Mouse (Mus musculus) small intestine, adult 2 months (tissue): ENCODE results near the gene Mypn. TPM values are rescaled to one million over a fixed set of nuclear protein-coding genes. Genes with fewer than 3 reads are reported as not detected.

Source experiments
- H3K27ac ChIP-seq: fragments of 200-500 bp; 2 replicates; pipeline ENCODE4 v1.5.1; 2012; ENCODE audit warnings: low read depth, low read length, control low read depth, inconsistent platforms; ENCODE audit not compliant: insufficient read depth
- H3K27me3 ChIP-seq: fragments of 200-500 bp; 2 replicates; pipeline ENCODE4 v1.6.1; 2012; ENCODE audit warnings: mild to moderate bottlenecking, moderate library complexity, low read length, inconsistent platforms; ENCODE audit not compliant: control insufficient read depth, insufficient read depth
- H3K36me3 ChIP-seq: fragments of 200-500 bp; 2 replicates; pipeline ENCODE4 v1.6.1; 2012; ENCODE audit warnings: mild to moderate bottlenecking, low read length, control low read depth, inconsistent platforms; ENCODE audit not compliant: control insufficient read depth, insufficient read depth
- H3K4me1 ChIP-seq: fragments of 200-500 bp; 2 replicates; pipeline ENCODE4 v1.6.1; 2012; ENCODE audit warnings: low read length, inconsistent platforms, mixed read lengths; ENCODE audit not compliant: control insufficient read depth, insufficient read depth, insufficient read length
- H3K4me3 ChIP-seq: fragments of 200-500 bp; 2 replicates; pipeline ENCODE4 v1.5.1; 2012; ENCODE audit warnings: low read depth, mild to moderate bottlenecking, control low read depth, inconsistent platforms, low read length, moderate library complexity
- CTCF ChIP-seq: fragments of 200-500 bp; IDR thresholded peaks from 2 replicates; pipeline ENCODE4 v1.5.1; 2012; ENCODE audit warnings: low read depth, mild to moderate bottlenecking, control low read depth, inconsistent platforms, low read length, moderate library complexity, mixed read lengths; ENCODE audit not compliant: insufficient replicate concordance, insufficient read length; ENCODE audit errors: extremely low read depth
- POLR2A ChIP-seq: fragments of 200-500 bp; IDR thresholded peaks from 2 replicates; pipeline ENCODE4 v1.6.1; 2012; ENCODE audit warnings: low read depth, mild to moderate bottlenecking, control low read depth, inconsistent platforms, low read length, moderate library complexity
- WGBS: fragments of 180-500 bp; shearing (Covaris S2); methylation state at CpG from one replicate; pipeline ENCODE4 v1.1.7; 2018; 5-methylcytosine and 5-hydroxymethylcytosine counted together
- polyA plus RNA-seq: library from polyadenylated mRNA; depleted of rRNA; stranded (reverse); fragments of >200 nt; gene quantifications from 2 replicates; pipeline ENCODE4 v1.2.3, GENCODE M21; 2012

Gene Mypn
- polyA plus RNA-seq, 1 experiment = 0.05 TPM

DNA sequence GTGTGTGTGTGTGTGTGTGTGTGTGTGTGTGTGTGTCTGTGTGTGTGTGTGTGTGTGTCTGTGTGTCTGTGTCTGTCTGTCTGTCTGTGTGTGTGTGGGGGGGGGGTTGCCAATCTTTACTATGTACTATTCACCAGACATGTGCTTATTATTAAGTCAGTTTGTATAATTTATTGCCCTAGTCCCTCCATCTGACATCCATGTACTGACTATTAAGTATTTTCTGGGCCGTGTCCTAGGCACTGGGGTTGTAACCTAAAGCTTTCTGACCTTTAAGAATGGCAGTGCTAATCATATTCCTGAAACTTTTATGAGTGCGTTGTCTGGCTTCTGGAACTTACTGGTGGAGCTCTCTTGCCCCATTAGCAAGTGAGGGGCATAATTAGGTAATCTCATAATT is 107.0 kb downstream of the Mypn start:
- peaks cover 21% of the 10 kb centered on the region for H3K27me3 ChIP-seq
- peaks cover 3% of the 10 kb centered on the region for H3K4me1 ChIP-seq
- 58% methylated on average over 2 of the region's 2 CpGs for WGBS
- no peak overlapping the region for H3K4me3 ChIP-seq
- TF ChIP-seq CTCF = no peak
- no peak for TF ChIP-seq POLR2A
- no peaks in the 10 kb centered on the region for H3K36me3 ChIP-seq
- H3K27ac ChIP-seq = no peak overlapping the region

DNA sequence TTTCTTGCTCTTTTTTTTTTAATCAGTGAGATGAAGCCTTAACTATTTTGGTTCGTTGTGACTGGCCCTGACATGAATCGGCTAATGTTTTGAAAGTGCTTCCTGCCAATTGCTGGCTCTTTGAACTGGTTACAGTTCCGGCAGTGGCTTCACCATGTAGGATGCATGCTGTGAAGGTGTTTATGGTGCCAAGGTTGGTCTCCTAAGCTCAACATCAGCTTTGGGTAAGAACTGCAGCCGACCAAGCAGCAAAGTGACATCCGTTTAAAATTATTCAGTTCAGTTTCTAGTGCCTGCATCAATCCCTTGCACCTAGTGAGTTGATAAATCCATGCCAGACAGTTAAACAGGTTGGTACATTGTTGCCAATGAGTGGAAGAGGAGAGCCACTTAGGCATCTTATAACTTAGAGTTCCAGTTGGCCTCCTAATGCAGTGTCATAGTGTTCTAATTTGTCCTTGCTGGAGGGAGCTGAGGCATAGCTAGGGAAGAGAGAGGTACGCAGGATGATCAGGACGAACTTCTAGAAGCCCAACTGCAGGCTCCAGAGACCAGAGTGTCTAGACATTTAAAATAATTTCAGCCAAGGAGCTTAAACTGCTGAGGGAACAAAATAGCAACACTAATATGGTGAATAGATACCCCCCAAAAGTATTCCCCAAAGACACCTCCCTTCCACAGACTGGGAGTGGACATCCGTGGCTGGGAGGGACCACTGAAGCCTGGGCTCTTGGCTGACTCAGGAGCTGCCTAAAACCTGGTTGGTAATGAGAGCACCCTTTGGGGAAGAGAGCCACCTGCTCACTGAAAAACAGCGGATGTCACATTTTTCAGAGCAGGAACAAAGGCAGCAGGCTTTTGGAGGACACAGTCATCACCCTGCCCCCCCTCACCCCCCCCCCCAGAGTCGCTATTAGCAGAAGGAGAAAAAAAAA is 110.9 kb downstream of the Mypn start:
- WGBS = 76% methylated on average over 10 of the region's 10 CpGs
- Histone ChIP-seq H3K36me3 (no peaks in the 10 kb centered on the region), H3K27me3 (peaks cover 2% of the 10 kb centered on the region; the same call in 1 of the 2 replicates), H3K4me1 (no peaks in the 10 kb centered on the region), H3K4me3 (no peak overlapping the region), H3K27ac (no peak overlapping the region)
- TF ChIP-seq CTCF (no peak), POLR2A (no peak)

DNA sequence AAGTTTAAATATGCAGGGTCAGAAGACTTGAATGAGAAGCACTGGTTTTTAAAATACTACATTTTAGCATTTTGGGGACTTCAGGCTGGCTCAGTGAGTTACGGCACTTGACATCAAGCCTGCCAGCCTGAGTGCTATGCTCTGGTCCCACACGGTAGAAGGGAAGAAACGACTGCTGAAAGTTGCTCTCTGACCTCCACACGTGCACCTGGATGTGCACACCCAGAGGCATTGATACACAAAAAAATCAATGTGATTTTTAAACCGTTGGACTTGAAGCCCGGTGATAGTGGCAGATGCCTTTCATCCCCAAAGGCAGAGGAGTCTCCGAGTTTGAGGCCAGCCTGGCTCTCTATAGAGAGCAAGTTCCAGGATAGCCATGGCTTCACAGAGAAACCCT is 111.8 kb downstream of the Mypn start:
- TF ChIP-seq POLR2A (no peak), CTCF (no peak)
- no peaks in the 10 kb centered on the region for H3K4me1 ChIP-seq
- H3K27me3 ChIP-seq = no peaks in the 10 kb centered on the region; the same call in 1 of the 2 replicates
- H3K27ac ChIP-seq = no peak overlapping the region
- no peak overlapping the region for H3K4me3 ChIP-seq
- H3K36me3 ChIP-seq = no peaks in the 10 kb centered on the region
- WGBS = 47% methylated on average over 7 of the region's 7 CpGs

DNA sequence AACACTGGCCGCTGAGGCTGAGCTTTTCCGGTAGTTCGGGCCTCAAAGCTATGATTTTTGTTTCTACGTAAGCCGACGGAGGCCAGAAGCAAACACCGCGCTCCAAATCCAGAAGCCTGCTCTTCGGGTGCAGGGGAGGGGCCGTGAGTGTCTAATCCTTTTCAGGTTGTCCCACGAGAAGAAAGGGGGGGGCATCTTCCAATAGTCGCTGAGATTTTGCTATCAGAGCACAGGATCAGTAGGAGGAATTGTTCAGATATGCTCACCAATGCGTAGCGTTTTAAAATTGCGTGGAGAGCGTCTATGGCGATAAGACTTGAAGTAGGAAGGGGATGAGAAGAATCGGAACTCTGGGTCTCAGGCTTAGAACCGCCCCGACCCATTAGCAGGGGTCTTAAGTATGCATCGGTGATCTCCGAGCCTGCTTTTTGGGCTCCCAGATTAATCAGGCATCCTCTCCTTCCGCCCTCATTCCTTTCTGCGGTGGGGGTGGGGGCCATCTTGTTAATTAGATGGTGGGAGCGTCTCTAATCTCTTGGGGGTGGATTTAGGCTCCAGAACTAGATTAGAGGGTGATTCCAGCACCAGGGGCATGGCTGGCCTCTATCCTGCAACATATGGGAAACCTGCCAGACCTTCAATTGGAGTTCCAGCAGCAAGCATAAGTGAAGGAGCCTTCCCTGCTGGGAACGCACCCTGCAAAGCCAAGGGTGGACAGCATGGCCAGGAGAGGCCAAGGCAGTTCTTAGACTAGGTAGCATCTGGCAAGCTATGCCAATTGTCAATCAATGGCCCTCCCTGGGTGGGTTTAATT is 113.8 kb downstream of the Mypn start:
- WGBS = 13% methylated on average over 26 of the region's 26 CpGs
- H3K4me3 ChIP-seq = peak overlapping the region; percentile 32

DNA sequence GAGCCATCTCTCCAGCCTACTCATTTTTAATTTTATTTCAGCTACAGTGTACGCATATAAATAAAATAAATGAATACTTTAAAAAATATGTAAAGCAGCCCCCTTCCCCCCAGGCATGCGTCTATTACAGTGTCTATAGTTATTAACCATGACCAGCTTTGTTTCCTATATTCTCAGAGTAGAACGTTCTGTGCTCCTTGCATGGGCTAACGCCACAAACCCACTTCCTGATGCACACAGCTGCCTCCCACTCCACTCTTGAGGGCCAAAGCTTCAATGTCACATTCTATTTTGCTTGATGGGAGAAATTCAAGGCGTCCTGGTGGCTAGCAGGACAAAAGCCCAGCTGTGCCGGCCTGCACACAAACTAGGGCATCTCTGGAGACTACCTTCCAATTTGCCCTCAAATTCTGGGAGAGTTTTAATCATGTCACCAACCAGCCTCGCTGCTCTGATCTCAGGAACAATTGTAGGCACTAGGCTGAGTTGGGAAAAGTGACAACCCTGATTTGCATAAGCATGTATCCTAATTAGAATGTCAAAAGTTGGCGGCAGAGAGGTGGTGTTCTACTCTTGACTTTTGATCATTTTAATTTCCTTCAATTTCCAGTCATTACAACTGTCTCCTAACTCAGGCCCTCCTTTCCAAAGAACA is 114.5 kb downstream of the Mypn start:
- peak overlapping the region; percentile 32; the same call in 1 of the 2 replicates for H3K4me3 ChIP-seq
- H3K36me3 ChIP-seq = no peaks in the 10 kb centered on the region
- H3K27ac ChIP-seq = no peak overlapping the region
- no peaks in the 10 kb centered on the region; the same call in 1 of the 2 replicates for H3K27me3 ChIP-seq
- peaks cover 2% of the 10 kb centered on the region; the same call in 1 of the 2 replicates for H3K4me1 ChIP-seq
- 65% methylated on average over 8 of the region's 8 CpGs for WGBS
- TF ChIP-seq CTCF (no peak), POLR2A (no peak)

More for the DNA sequence above, 113.8 kb downstream of the Mypn start:
- H3K27me3 ChIP-seq = no peaks in the 10 kb centered on the region; the same call in 1 of the 2 replicates
- H3K4me1 ChIP-seq = peaks cover 2% of the 10 kb centered on the region; the same call in 1 of the 2 replicates
- no peaks in the 10 kb centered on the region for H3K36me3 ChIP-seq
- H3K27ac ChIP-seq = no peak overlapping the region
- TF ChIP-seq POLR2A (no peak), CTCF (no peak)

DNA sequence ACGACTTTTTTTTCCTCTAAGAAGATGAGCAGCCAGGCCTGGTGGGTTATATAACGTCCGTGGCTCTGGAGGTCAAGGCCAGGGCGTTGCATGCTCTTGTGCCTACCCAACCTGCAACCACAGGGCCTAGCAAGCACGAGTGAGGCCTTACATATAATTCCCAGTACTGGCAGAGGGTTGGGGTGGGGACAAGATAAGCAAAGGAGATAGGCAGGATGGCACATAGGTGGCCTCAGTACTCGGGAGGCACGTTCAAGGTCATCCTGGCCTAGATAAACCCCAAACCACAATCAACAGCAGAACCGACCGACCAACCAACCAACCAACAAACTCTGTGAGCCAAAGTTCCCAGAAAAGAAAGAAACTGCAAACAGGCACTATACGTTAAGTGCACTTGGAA is 117.4 kb downstream of the Mypn start:
- WGBS = 62% methylated on average over 10 of the region's 10 CpGs
- Histone ChIP-seq H3K27me3 (no peaks in the 10 kb centered on the region; the same call in 1 of the 2 replicates), H3K36me3 (no peaks in the 10 kb centered on the region), H3K27ac (no peak overlapping the region), H3K4me3 (no peak overlapping the region), H3K4me1 (peaks cover 2% of the 10 kb centered on the region; the same call in 1 of the 2 replicates)
- TF ChIP-seq CTCF (no peak), POLR2A (no peak)
